Mouse (Mus musculus) intestine, postnatal 0 days (tissue): Measurements from ENCODE around the gene Nod1. TPM values are rescaled to one million over a fixed set of nuclear protein-coding genes. Genes with fewer than 3 reads are reported as not detected.
A peak's percentile ranks its signal among the peaks of the same experiment; 100 is the strongest.

Source experiments
- ATAC-seq: fragments of 200-750 bp; cut with Nextera tagmentation; 2 replicates; pipeline ENCODE4 v1.8.0; 2017; ENCODE audit warnings: mild to moderate bottlenecking, moderate TSS enrichment, moderate library complexity
- H3K27ac ChIP-seq: fragments of 300-500 bp; sonication (generic); 2 replicates; pipeline ENCODE4 v1.5.1; 2014; ENCODE audit warnings: mild to moderate bottlenecking, low read depth, low read length, moderate library complexity
- H3K27me3 ChIP-seq: fragments of 300-500 bp; sonication (generic); replicated peaks from 2 replicates; pipeline ENCODE4 v1.6.1; 2014; ENCODE audit warnings: low read length, mixed read lengths; ENCODE audit not compliant: control insufficient read depth, insufficient read depth
- H3K36me3 ChIP-seq: fragments of 300-500 bp; sonication (generic); 2 replicates; pipeline ENCODE4 v1.6.1; 2014; ENCODE audit warnings: mild to moderate bottlenecking, moderate library complexity; ENCODE audit not compliant: control insufficient read depth, insufficient read depth
- H3K4me1 ChIP-seq: fragments of 300-500 bp; sonication (generic); replicated peaks from 2 replicates; pipeline ENCODE4 v1.6.1; 2014; ENCODE audit warnings: antibody characterized with exemption, low read length, mixed read lengths; ENCODE audit not compliant: control insufficient read depth, insufficient read depth
- H3K4me2 ChIP-seq: fragments of 300-500 bp; sonication (generic); replicated peaks from 2 replicates; pipeline ENCODE4 v1.6.1; 2014; ENCODE audit warnings: low read depth, mild to moderate bottlenecking, moderate library complexity
- H3K4me3 ChIP-seq: fragments of 300-500 bp; sonication (generic); 2 replicates; pipeline ENCODE4 v1.5.1; 2014; ENCODE audit warnings: low read depth, low read length
- H3K9ac ChIP-seq: fragments of 300-500 bp; sonication (generic); 2 replicates; pipeline ENCODE4 v1.6.1; 2014; ENCODE audit warnings: mild to moderate bottlenecking, low read depth, low read length
- H3K9me3 ChIP-seq: fragments of 300-500 bp; sonication (generic); 2 replicates; pipeline ENCODE4 v1.6.1; 2016; ENCODE audit warnings: mixed run types; ENCODE audit not compliant: control insufficient read depth
- CTCF ChIP-seq: sonication (generic); IDR thresholded peaks from 2 replicates; pipeline ENCODE4 v1.5.1; 2016; ENCODE audit warnings: low read depth, mild to moderate bottlenecking, control low read depth, antibody characterized with exemption, moderate library complexity
- WGBS: fragments of 180-500 bp; shearing (Covaris S2); extraction: QIAGEN DNeasy Blood & Tissue Kit; methylation state at CpG from one replicate; pipeline ENCODE4 v1.1.7; 2014; 5-methylcytosine and 5-hydroxymethylcytosine counted together
- polyA plus RNA-seq: library from polyadenylated mRNA; unstranded; fragments of >200 nt; fragmentation: Nextera tagmentation; extraction: Ambion mirVana; gene quantifications from 2 replicates; pipeline ENCODE4 v1.2.1, GENCODE M21; 2015

The Nod1 gene
- polyA plus RNA-seq, 1 experiment from 2014 or later: 2.7 TPM

DNA sequence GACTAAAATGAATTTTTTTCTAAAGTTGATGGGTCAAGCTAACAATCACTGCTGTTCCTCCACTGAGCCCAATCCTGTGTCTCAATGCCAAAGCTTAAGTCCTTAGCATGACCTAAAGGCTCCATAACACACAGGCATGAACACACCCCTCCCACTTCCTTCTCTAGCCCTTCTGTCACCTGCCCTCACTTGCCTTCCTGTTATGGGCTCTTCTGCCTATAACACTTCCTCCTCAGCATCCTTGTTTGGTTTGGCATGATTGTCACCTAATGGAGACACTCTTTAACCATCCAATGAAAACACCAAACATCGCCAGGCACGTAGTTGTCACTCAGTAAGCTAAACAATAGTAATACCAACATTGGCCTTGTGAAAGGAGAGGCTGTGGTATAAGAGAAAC, 69.9 kb downstream of the Nod1 start:
- Histone ChIP-seq H3K4me3 (no peak overlapping the region), H3K4me1 (0 out of 2 replicates have a peak, but pooled peaks cover 5% of the 10 kb centered on the region), H3K27me3 (no peaks in the 10 kb centered on the region), H3K27ac (no peak overlapping the region), H3K4me2 (no peak overlapping the region), H3K9ac (no peak overlapping the region), H3K9me3 (no peaks in the 10 kb centered on the region), H3K36me3 (no peaks in the 10 kb centered on the region)
- no peak for ATAC-seq
- 86% methylated on average over 2 of the region's 2 CpGs for WGBS
- TF ChIP-seq CTCF: no peak

DNA sequence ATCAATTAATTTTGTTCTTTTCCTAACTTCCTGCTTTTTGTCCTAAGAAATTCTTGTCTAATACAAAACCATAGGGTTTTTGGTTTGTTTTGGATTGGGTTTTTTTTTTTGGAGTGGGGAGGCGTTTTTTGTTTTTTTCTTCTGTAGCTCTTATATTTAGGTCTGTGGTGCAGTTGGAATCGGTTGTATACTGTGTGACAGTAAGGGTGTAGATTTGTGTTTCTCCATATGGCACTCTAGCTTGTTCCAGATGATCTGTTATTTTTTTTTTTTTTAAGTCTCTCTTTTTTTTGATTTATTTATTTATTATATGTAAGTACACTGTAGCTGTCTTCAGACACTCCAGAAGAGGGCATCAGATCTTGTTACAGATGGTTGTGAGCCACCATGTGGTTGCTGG, 72.2 kb downstream of the Nod1 start:
- Histone ChIP-seq H3K36me3 (no peaks in the 10 kb centered on the region), H3K4me1 (no peaks in the 10 kb centered on the region), H3K9ac (no peak overlapping the region), H3K4me3 (no peak overlapping the region), H3K27me3 (no peaks in the 10 kb centered on the region), H3K4me2 (no peak overlapping the region), H3K27ac (no peak overlapping the region), H3K9me3 (no peaks in the 10 kb centered on the region)
- no peak for TF ChIP-seq CTCF
- ATAC-seq: no peak
- WGBS: 79% methylated on average over 2 of the region's 2 CpGs

DNA sequence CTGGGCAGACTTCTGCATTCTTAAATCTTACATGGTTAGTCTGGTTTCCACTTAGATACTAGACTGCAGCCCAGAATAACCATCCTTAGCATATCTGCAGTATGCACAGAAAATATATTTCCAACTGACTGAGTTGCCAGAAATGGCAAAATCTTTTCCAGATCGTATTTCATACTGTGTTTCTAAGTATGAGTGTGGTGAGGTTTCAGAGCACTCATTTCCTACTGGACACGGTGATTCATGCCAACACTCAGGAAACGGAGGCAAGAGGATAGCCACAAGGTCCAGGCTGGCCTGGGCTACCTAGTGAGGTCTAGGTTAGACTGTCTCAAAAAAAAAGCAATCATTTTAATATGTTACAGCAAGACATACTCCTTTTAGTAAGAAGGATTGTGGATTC, 81.0 kb downstream of the Nod1 start:
- 73% methylated on average over 3 of the region's 3 CpGs for WGBS
- no peak for TF ChIP-seq CTCF
- H3K4me3 ChIP-seq: no peak overlapping the region
- H3K4me2 ChIP-seq: no peak overlapping the region
- no peaks in the 10 kb centered on the region; the same call in 1 of the 2 replicates for H3K36me3 ChIP-seq
- H3K4me1 ChIP-seq: no peaks in the 10 kb centered on the region
- no peak overlapping the region for H3K27ac ChIP-seq
- H3K9ac ChIP-seq: no peak overlapping the region
- H3K27me3 ChIP-seq: no peaks in the 10 kb centered on the region
- no peaks in the 10 kb centered on the region for H3K9me3 ChIP-seq
- no peak for ATAC-seq

DNA sequence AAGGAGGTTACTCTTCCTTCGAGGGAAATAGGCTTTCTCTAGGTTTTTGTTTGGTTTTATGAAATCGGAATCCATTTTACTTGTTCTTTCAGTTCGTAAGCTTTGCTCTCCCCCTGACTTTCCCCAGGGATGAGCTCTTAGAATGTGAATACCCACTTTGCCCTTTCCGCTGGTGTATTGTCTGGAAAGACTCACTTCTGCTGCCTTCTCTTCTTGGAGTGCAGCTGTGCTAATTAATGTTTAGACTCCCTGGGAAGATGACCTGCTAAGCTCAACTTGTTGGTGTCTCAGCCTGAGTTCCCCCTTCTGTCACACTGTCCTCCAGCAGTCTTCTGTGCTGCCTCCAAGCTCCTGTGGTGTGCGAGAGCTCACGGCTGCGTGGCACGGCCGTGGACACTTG, 82.2 kb downstream of the Nod1 start:
- H3K4me3 ChIP-seq: no peak overlapping the region
- WGBS: 85% methylated on average over 9 of the region's 9 CpGs
- no peak overlapping the region for H3K4me2 ChIP-seq
- no peak overlapping the region for H3K9ac ChIP-seq
- H3K27me3 ChIP-seq: no peaks in the 10 kb centered on the region
- no peak for ATAC-seq
- H3K36me3 ChIP-seq: no peaks in the 10 kb centered on the region; the same call in 1 of the 2 replicates
- H3K4me1 ChIP-seq: no peaks in the 10 kb centered on the region
- H3K9me3 ChIP-seq: no peaks in the 10 kb centered on the region
- H3K27ac ChIP-seq: no peak overlapping the region
- TF ChIP-seq CTCF: no peak

DNA sequence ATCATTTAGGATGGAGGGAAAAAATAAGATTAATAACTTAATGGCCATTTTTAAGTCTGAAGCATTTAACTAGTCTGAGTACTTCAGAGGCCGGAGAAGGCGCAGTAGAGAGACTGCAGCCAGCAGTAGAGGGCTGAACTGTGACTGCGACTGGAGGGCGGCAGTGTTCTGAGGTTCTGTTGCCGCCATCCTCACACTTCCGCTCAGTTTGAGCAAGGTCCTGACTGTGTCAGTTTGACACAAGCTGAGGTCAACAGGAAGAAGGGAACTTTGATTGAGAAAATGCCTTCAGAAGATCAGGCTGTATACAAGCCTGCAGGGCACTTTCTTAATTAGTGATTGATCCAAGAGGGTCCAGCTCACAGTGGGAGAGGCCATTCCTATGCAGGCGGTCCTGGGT, 86.2 kb downstream of the Nod1 start:
- Histone ChIP-seq H3K36me3 (no peaks in the 10 kb centered on the region; the same call in 1 of the 2 replicates), H3K27ac (no peak overlapping the region), H3K27me3 (no peaks in the 10 kb centered on the region), H3K9ac (no peak overlapping the region), H3K4me2 (no peak overlapping the region), H3K4me1 (no peaks in the 10 kb centered on the region; the same call in 1 of the 2 replicates), H3K9me3 (no peaks in the 10 kb centered on the region), H3K4me3 (no peak overlapping the region)
- ATAC-seq: no peak
- TF ChIP-seq CTCF: no peak
- 77% methylated on average over 7 of the region's 7 CpGs for WGBS

DNA sequence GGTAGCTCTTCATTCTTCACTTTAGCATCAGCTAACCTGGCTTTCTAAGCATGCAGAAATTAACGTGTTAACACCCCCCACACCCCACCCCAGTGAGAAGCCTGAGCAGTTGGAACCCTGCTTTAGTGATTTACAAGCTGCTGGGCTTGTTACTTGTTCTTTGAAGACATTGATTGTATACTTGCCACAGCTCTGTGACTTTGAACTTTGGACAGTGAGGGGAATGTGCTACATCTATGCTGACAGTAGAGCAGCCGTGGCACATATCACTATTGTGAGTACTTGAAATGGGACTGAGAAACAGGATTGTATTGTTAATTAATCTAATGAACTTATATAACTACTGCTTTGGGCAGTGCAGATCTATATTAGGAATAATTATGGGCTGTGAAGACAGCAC, 89.0 kb downstream of the Nod1 start:
- WGBS: 36% methylated on average over 2 of the region's 2 CpGs
- Histone ChIP-seq H3K27ac (peak overlapping the region; percentile 60; the same call in 1 of the 2 replicates), H3K9ac (no peak overlapping the region), H3K36me3 (no peaks in the 10 kb centered on the region; the same call in 1 of the 2 replicates), H3K9me3 (no peaks in the 10 kb centered on the region), H3K4me1 (no peaks in the 10 kb centered on the region; the same call in 1 of the 2 replicates), H3K4me3 (no peak overlapping the region), H3K27me3 (no peaks in the 10 kb centered on the region), H3K4me2 (no peak overlapping the region)
- TF ChIP-seq CTCF: no peak
- peak; percentile 75 for ATAC-seq

DNA sequence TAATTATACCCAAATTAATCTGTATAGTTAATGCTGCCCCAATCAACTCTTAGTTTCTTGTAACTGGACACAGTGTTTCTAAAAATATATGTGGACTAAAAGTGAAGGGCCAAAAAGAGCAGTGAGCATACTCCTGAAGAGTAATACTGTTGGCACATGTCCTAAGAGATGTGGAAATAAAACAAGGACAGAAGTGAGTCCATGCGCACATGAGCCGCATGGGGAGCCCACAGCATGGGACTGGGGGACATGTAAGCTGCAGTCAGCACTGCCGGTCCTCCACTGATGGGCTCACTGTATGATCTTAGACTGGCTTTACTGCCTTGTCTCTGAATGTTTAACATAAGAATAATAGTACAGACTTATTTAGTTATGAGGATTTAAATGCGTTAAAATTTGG, 92.3 kb downstream of the Nod1 start:
- H3K4me3 ChIP-seq: no peak overlapping the region
- no peaks in the 10 kb centered on the region for H3K27me3 ChIP-seq
- no peaks in the 10 kb centered on the region for H3K36me3 ChIP-seq
- H3K9me3 ChIP-seq: no peaks in the 10 kb centered on the region
- no peak overlapping the region for H3K4me2 ChIP-seq
- H3K27ac ChIP-seq: no peak overlapping the region
- no peak overlapping the region for H3K9ac ChIP-seq
- H3K4me1 ChIP-seq: no peaks in the 10 kb centered on the region; the same call in 1 of the 2 replicates
- 93% methylated on average over 4 of the region's 4 CpGs for WGBS
- no peak for ATAC-seq
- no peak for TF ChIP-seq CTCF
